Mouse (Mus musculus) G1E (cell line): Measurements from ENCODE around the gene Zdhhc3.

ENCODE experiments used
- CTCF ChIP-seq: IDR thresholded peaks from 2 replicates; pipeline ENCODE4 v1.5.1; 2012; ENCODE audit warnings: low read depth, low read length, inconsistent platforms, mixed read lengths
- GATA1 ChIP-seq: IDR thresholded peaks from 2 replicates; pipeline ENCODE4 v1.6.1; 2012; ENCODE audit warnings: borderline replicate concordance, low read length, inconsistent platforms, mixed read lengths
- POLR2AphosphoS5 ChIP-seq: IDR thresholded peaks from 2 replicates; pipeline ENCODE4 v1.6.1; 2012; ENCODE audit warnings: low read depth, low read length, inconsistent platforms; ENCODE audit not compliant: insufficient replicate concordance
- TAL1 ChIP-seq: conservative IDR thresholded peaks from 2 replicates; pipeline ENCODE4 v1.6.1; 2012; ENCODE audit warnings: low read depth, low read length, inconsistent platforms, mixed read lengths

GRCm38 (mm10) chr9:123156910-123157361 lies 43.9 kb upstream of the Zdhhc3 start:
- TF ChIP-seq CTCF (no peak), GATA1 (no peak), POLR2AphosphoS5 (no peak), TAL1 (no peak)
